Mouse (Mus musculus) embryonic facial prominence, embryonic 13.5 days (tissue): Measurements from ENCODE around the gene Hoxb6. TPM values are rescaled to one million over a fixed set of nuclear protein-coding genes. Genes with fewer than 3 reads are reported as not detected.

Source experiments
- ATAC-seq: fragments of 200-750 bp; cut with Nextera tagmentation; 2 replicates; pipeline ENCODE4 v1.8.0; 2017; ENCODE audit warnings: low read depth; ENCODE audit not compliant: insufficient number of reproducible peaks, insufficient read depth, low FRiP score, low TSS enrichment
- H3K27ac ChIP-seq: fragments of 300-500 bp; sonication (generic); 2 replicates; pipeline ENCODE4 v1.5.1; 2015; ENCODE audit warnings: moderate library complexity, mild to moderate bottlenecking, inconsistent platforms
- H3K27me3 ChIP-seq: fragments of 300-500 bp; sonication (generic); 2 replicates; pipeline ENCODE4 v1.6.1; 2015; ENCODE audit warnings: mild to moderate bottlenecking, inconsistent platforms
- H3K36me3 ChIP-seq: fragments of 300-500 bp; sonication (generic); 2 replicates; pipeline ENCODE4 v1.6.1; 2015; ENCODE audit warnings: mild to moderate bottlenecking, inconsistent platforms
- H3K4me1 ChIP-seq: fragments of 300-500 bp; sonication (generic); 2 replicates; pipeline ENCODE4 v1.6.1; 2015; ENCODE audit warnings: inconsistent platforms
- H3K4me2 ChIP-seq: fragments of 300-500 bp; sonication (generic); 2 replicates; pipeline ENCODE4 v1.6.1; 2015; ENCODE audit warnings: moderate library complexity, mild to moderate bottlenecking, inconsistent platforms
- H3K4me3 ChIP-seq: fragments of 300-500 bp; sonication (generic); 2 replicates; pipeline ENCODE4 v1.5.1; 2015; ENCODE audit warnings: mild to moderate bottlenecking, inconsistent platforms
- H3K9ac ChIP-seq: fragments of 300-500 bp; sonication (generic); 2 replicates; pipeline ENCODE4 v1.6.1; 2015; ENCODE audit warnings: mild to moderate bottlenecking, inconsistent platforms
- H3K9me3 ChIP-seq: fragments of 300-500 bp; sonication (generic); 2 replicates; pipeline ENCODE4 v1.6.1; 2016; ENCODE audit warnings: inconsistent platforms
- WGBS: fragments of 180-500 bp; shearing (Covaris S2); methylation state at CpG from one replicate; pipeline ENCODE4 v1.1.7; 2015; ENCODE audit warnings: mixed read lengths; 5-methylcytosine and 5-hydroxymethylcytosine counted together
- polyA plus RNA-seq: library from polyadenylated mRNA; unstranded; fragments of >200 nt; fragmentation: Nextera tagmentation; extraction: Ambion mirVana; gene quantifications from 2 replicates; pipeline ENCODE4 v1.2.1, GENCODE M21; 2015

The Hoxb6 gene
- polyA plus RNA-seq, 1 experiment from 2014 or later, result 4.0 TPM

DNA sequence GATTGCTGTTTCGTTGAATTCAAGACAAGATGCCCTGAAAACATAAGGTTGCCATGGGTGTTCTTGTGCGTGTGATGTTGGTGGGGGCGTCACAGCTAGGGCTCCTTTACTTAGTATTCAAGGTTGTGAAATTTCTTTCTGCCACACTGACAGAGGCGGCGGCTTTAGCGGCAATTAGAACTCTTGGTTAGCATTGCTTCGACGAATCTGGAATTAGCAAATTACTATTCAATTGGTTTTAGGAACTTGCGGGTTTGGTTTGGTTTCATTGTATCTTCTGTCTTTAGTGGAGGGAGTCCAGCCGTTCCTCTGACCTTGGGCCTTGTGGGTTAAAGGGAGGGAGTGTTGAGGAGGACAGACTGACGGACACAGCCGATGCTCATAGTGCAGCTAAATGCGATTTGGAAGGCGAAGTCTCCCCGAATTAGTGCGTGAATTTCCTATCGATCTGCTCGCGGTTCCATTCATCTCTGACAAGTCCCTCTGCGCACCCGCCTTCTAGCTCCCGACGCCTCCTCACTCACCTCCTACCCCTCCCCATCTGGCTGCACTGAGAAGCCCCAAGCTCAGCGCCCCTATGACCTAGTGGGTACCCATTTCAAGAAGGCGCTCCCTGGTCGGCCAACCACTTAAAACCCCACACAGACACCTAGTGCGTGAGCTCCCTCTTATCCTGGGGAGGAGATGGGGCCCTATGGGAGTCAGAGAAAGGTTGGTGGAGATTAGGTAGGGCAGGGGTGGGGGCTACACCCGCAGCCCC lies 25.5 kb downstream of the Hoxb6 start, which contains the start of gene Hoxb4:
Gene Hoxb4 (plus strand): TSS at position 660 of the 760 bp plus-strand sequence.
- Histone ChIP-seq H3K27me3 (peaks cover 100% of the 10 kb centered on the region), H3K9me3 (no peaks in the 10 kb centered on the region), H3K27ac (no peak within 1 kb of the TSS), H3K9ac (no peak within 1 kb of the TSS), H3K36me3 (no peaks in the 10 kb centered on the region), H3K4me3 (peak within 1 kb of the TSS; percentile 25), H3K4me2 (peak within 1 kb of the TSS; percentile 39), H3K4me1 (peaks cover 4% of the 10 kb centered on the region; the same call in 1 of the 2 replicates)
- 2% methylated on average over 28 of the region's 28 CpGs for WGBS
- ATAC-seq, result no peak

DNA sequence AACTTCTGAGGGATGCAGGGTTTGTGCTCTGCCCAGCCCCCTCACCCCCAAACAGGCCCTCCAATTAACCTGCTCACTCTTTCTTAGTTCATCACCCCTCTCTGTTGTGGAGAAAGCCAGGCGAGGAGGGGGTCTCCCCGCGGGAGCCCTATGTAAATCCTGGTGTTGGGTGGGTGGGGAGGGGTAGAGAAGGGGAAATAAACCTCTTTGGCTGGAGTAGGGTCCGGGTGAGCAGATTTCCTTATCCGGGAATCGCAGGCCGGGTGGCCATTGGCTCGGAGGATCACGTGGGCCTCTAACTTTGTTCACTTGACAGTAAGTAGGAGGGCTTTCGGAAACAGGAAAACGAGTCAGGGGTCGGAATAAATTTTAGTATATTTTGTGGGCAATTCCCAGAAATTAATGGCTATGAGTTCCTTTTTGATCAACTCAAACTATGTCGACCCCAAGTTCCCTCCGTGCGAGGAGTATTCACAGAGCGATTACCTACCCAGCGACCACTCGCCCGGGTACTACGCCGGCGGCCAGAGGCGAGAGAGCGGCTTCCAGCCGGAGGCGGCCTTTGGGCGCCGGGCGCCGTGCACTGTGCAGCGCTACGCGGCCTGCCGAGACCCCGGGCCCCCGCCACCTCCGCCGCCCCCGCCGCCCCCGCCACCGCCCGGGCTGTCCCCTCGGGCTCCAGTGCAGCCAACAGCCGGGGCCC lies 26.2 kb downstream of the Hoxb6 start:
- H3K4me2 ChIP-seq, result peak overlapping the region; percentile 39

DNA sequence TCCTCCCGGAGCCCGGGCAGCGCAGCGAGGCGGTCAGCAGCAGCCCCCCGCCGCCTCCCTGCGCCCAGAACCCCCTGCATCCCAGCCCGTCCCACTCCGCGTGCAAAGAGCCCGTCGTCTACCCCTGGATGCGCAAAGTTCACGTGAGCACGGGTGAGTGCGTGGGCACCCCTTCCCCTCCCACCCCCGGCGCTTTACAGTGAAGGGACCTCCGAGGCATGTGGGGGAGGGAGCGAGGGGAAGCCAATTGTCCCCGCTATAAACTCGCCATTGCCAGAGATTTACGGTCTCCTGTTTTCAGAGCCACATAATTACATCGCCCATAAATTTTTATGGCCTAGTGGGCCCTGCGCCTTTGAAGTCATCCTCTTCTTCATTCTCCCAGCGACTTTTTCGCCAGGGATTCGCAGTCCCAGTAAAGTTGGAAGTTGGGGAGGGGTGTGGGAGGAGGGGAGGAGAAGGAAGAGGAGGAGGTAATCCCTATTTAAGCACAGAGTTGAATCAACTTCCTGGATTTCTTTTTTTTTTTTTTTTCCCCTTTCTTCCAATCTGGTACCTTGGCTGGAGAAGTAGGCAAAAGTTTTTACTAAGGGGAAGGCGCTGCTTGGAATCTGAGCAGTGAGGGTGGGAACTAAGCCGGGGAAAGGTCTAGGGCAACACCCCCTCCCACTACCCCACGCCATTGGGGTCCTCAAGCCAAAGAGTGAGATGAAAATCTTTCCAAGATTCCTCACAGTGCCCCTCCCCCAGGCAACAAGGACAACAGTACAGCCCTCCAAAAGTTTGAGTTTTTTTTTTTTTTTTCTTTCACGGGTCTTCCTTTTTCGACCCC lies 27.0 kb downstream of the Hoxb6 start:
- Histone ChIP-seq H3K27me3 (peaks cover 100% of the 10 kb centered on the region), H3K27ac (no peak overlapping the region), H3K36me3 (no peaks in the 10 kb centered on the region), H3K4me1 (peaks cover 4% of the 10 kb centered on the region; the same call in 1 of the 2 replicates), H3K9me3 (no peaks in the 10 kb centered on the region), H3K9ac (no peak overlapping the region), H3K4me2 (peak overlapping the region; percentile 39), H3K4me3 (peak overlapping the region; percentile 25)
- 1% methylated on average over 32 of the region's 34 CpGs for WGBS
- no peak for ATAC-seq

More for the DNA sequence above, 26.2 kb downstream of the Hoxb6 start:
- Histone ChIP-seq H3K9ac (no peak overlapping the region), H3K4me3 (peak overlapping the region; percentile 25), H3K36me3 (no peaks in the 10 kb centered on the region), H3K27me3 (peaks cover 100% of the 10 kb centered on the region), H3K9me3 (no peaks in the 10 kb centered on the region), H3K27ac (no peak overlapping the region), H3K4me1 (peaks cover 4% of the 10 kb centered on the region; the same call in 1 of the 2 replicates)
- ATAC-seq, result no peak
- 1% methylated on average over 43 of the region's 45 CpGs for WGBS

DNA sequence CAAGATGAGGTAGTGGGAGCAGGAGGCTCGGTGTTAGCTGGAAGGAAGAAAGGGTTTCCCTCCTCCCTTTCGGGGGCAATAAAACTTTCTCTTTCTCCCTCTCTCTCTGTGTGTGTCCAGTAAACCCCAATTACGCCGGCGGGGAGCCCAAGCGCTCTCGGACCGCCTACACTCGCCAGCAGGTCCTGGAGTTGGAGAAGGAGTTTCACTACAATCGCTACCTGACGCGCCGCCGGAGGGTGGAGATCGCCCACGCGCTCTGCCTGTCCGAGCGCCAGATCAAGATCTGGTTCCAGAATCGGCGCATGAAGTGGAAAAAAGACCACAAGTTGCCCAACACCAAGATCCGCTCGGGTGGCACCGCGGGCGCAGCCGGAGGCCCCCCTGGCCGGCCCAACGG lies 27.6 kb downstream of the Hoxb6 start:
- no peak for ATAC-seq
- H3K4me1 ChIP-seq, result peaks cover 4% of the 10 kb centered on the region; the same call in 1 of the 2 replicates
- H3K36me3 ChIP-seq, result no peaks in the 10 kb centered on the region
- no peak overlapping the region for H3K4me2 ChIP-seq
- H3K9me3 ChIP-seq, result no peaks in the 10 kb centered on the region
- H3K27ac ChIP-seq, result no peak overlapping the region
- no peak overlapping the region for H3K9ac ChIP-seq
- no peak overlapping the region for H3K4me3 ChIP-seq
- H3K27me3 ChIP-seq, result peaks cover 100% of the 10 kb centered on the region
- under 1% methylated on average over 29 of the region's 29 CpGs for WGBS

DNA sequence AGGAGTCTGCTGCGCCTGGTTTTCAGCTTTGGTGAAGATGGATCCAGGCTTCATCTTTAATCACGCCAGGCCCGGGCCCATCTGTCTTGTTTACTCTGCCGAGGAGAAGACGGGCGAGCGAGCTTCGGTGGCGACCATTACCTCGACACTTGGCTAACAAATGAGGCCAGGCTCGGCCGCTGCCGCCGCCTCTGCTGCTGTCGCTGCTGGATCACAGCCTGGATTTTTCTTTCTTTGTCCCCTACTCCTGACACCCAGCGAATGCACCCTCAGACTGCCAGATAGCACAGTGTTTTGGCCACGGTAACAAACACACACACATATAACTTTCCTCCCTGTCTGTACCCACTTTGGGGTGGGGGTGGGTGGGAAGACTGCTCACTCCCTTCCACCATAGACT lies 28.4 kb downstream of the Hoxb6 start:
- Histone ChIP-seq H3K27ac (no peak overlapping the region), H3K9me3 (no peaks in the 10 kb centered on the region), H3K4me1 (peaks cover 4% of the 10 kb centered on the region; the same call in 1 of the 2 replicates), H3K4me2 (no peak overlapping the region), H3K4me3 (no peak overlapping the region), H3K27me3 (peaks cover 100% of the 10 kb centered on the region), H3K36me3 (no peaks in the 10 kb centered on the region), H3K9ac (no peak overlapping the region)
- 2% methylated on average over 17 of the region's 17 CpGs for WGBS
- ATAC-seq, result no peak

DNA sequence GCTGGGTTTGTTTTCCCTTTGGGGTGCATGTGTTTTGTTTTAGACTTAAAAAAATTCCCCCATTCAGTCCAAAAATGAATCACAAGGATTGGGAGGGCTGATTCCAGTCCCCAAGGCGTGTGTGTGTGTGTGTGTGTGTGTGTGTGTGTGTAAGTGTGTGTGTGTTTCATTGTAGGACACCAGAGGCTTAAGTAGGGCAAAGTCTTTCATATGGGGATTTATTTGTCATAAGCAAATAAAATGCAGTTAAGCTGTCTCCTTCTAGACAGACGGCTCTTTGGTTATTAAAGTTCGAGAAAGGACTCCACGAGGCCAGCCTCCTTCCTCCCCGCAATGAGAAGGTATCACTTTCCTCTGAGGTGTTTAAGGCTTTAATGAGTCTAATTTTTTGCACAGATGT lies 29.6 kb downstream of the Hoxb6 start:
- ATAC-seq, result no peak
- no peaks in the 10 kb centered on the region for H3K36me3 ChIP-seq
- H3K9me3 ChIP-seq, result no peaks in the 10 kb centered on the region
- no peak overlapping the region for H3K4me2 ChIP-seq
- peaks cover 100% of the 10 kb centered on the region for H3K27me3 ChIP-seq
- H3K9ac ChIP-seq, result no peak overlapping the region
- WGBS, result 4% methylated on average over 5 of the region's 5 CpGs
- H3K4me1 ChIP-seq, result peaks cover 4% of the 10 kb centered on the region; the same call in 1 of the 2 replicates
- H3K4me3 ChIP-seq, result no peak overlapping the region
- H3K27ac ChIP-seq, result no peak overlapping the region

DNA sequence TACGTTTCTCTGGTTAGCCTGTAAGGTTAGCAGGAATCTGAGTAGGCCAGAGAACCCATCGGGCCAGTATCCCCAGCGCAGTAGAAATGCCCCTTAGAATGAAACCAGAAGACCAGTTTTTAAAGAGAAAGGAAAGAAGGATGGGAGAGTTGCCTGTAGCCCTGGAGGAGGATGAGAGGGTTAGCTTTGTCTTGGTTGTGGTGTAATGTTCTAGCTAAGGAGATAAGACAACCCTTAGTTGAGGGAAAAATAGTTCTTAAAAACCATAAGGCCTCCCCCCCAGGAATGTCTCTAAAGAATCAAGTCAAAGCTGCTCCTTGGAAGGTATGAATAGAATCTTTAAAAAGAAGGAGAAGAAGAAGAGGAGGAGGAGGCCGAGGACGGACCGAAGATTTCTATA lies 30.5 kb downstream of the Hoxb6 start:
- H3K36me3 ChIP-seq, result no peaks in the 10 kb centered on the region
- H3K4me2 ChIP-seq, result no peak overlapping the region
- ATAC-seq, result no peak
- no peak overlapping the region for H3K27ac ChIP-seq
- WGBS, result 6% methylated on average over 6 of the region's 6 CpGs
- peaks cover 100% of the 10 kb centered on the region for H3K27me3 ChIP-seq
- H3K9ac ChIP-seq, result no peak overlapping the region
- H3K9me3 ChIP-seq, result no peaks in the 10 kb centered on the region
- peaks cover 4% of the 10 kb centered on the region; the same call in 1 of the 2 replicates for H3K4me1 ChIP-seq
- H3K4me3 ChIP-seq, result no peak overlapping the region

DNA sequence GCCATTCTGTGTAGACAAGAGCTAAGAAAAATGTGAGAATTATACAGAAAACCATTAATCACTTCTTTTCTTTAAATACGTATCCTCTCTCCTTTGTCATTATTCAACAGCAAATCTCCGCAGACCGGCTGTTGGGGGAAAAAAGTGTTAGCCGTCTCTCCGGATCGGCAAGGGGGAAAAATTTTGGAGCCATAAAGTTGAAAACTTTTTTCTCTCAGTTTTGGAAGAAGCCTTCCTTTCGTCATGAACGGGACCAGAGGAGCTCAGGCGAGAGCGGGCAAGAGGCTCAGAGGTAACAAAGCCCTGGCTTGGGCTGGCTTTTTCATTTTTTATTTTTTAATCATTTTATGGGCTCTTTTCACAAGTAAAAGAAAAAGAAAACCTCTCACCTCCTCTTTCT lies 30.9 kb downstream of the Hoxb6 start, which contains the start of gene Hoxb3:
Gene Hoxb3 (plus strand): TSS at position 173 of the 400 bp plus-strand sequence.
- H3K4me3 ChIP-seq, result no peak within 1 kb of the TSS
- no peaks in the 10 kb centered on the region for H3K36me3 ChIP-seq
- peaks cover 4% of the 10 kb centered on the region; the same call in 1 of the 2 replicates for H3K4me1 ChIP-seq
- no peak within 1 kb of the TSS for H3K27ac ChIP-seq
- no peaks in the 10 kb centered on the region for H3K9me3 ChIP-seq
- WGBS, result 3% methylated on average over 10 of the region's 10 CpGs
- no peak within 1 kb of the TSS for H3K4me2 ChIP-seq
- H3K9ac ChIP-seq, result no peak within 1 kb of the TSS
- peaks cover 100% of the 10 kb centered on the region for H3K27me3 ChIP-seq
- no peak for ATAC-seq

DNA sequence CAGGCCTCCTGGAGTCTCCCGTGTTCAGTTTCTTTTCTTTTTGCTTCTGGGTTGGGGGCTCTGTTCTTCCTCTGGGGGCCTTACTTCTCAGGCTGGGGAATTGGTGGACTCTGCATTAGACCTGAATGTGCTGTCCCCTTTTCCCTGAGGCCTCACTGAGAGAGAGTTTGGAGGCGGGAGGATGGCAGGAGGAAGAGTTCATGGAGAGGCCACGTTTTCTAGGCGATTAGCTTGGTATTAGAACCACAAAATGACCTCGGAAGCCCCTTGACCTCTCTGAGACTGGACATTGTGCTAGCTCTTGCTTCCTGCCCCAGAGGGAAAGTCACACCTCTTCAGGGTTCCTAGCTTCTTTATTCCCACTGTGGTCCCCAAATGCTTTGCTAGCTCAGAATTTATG lies 31.8 kb downstream of the Hoxb6 start:
- no peak for ATAC-seq
- H3K4me2 ChIP-seq, result no peak overlapping the region
- peaks cover 100% of the 10 kb centered on the region for H3K27me3 ChIP-seq
- H3K4me3 ChIP-seq, result no peak overlapping the region
- H3K27ac ChIP-seq, result no peak overlapping the region
- no peaks in the 10 kb centered on the region for H3K4me1 ChIP-seq
- no peaks in the 10 kb centered on the region for H3K36me3 ChIP-seq
- H3K9ac ChIP-seq, result no peak overlapping the region
- H3K9me3 ChIP-seq, result no peaks in the 10 kb centered on the region
- under 1% methylated on average over 5 of the region's 5 CpGs for WGBS

DNA sequence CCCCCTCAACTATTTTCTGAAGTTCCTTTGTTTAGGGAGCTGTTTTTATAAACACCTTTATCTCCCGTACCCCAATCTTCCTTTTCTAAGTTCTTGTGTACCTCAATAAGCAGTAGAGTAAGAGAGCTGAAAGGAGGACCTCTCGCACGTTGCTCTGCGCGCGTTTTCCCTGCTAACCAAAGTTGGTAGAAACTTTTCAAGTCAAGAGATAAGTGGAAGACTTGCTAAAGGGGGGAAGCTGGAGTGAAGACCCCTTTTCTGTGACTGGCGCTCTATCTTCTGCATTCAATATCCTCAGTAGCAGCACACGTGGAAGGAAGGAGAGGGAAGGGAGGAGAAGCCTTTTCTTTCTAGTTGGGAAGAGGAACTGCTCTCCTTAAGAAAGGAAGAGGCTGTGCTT lies 32.7 kb downstream of the Hoxb6 start:
- H3K36me3 ChIP-seq, result no peaks in the 10 kb centered on the region
- WGBS, result 2% methylated on average over 8 of the region's 8 CpGs
- H3K27ac ChIP-seq, result no peak overlapping the region
- H3K4me1 ChIP-seq, result no peaks in the 10 kb centered on the region
- H3K9ac ChIP-seq, result no peak overlapping the region
- no peaks in the 10 kb centered on the region for H3K9me3 ChIP-seq
- no peak overlapping the region for H3K4me2 ChIP-seq
- H3K4me3 ChIP-seq, result no peak overlapping the region
- no peak for ATAC-seq
- peaks cover 100% of the 10 kb centered on the region for H3K27me3 ChIP-seq

DNA sequence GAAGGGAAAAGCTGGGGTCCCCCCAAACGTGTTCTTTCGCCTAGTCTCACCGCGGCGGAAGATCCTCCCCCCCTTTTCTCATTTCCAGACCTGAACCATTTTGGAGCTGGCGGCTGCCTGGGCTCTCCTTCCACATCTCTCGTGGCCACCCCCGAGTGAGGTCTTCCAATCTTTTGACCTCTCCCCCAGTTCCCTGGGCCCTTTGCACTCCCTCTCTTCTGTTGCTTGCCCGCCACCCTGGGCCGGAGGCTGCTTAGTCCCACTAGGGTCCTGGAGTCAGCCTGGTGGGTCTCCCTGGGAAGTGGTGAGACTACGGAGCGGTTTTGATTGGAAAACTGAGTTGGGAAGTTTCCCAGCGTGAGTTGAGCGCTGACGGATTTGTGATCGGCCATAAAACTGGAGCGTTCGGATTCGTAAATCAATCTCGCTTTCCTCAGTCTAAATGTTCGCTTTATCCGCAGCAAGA lies 33.5 kb downstream of the Hoxb6 start:
- Histone ChIP-seq H3K4me3 (no peak overlapping the region), H3K27me3 (peaks cover 100% of the 10 kb centered on the region), H3K4me1 (no peaks in the 10 kb centered on the region), H3K36me3 (no peaks in the 10 kb centered on the region), H3K9ac (no peak overlapping the region), H3K4me2 (no peak overlapping the region), H3K27ac (no peak overlapping the region), H3K9me3 (no peaks in the 10 kb centered on the region)
- WGBS, result 3% methylated on average over 22 of the region's 22 CpGs
- no peak for ATAC-seq
